Mouse (Mus musculus): ENCODE measurements around the gene Bex6. TPM values are rescaled to one million over a fixed set of nuclear protein-coding genes. Genes with fewer than 3 reads are reported as not detected.

Gene Bex6
- total and polyA plus RNA-seq, 3 experiments, result not detected

DNA sequence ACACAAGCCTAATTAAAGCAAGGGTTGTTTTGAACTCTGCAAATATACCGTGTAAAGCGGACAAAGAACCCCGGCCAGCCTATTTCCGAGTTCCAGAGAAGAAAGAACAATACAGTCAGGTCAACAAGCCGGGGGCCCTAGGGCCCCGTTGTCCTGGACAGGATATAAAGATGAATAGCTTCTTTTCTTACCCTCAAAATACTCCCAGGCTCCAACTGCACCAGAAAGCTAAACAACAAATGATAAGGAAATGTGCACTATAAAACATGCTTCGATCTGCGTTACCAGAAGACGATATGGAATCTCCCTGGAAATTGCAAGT is 21.3 kb downstream of the Bex6 start:
- intact Hi-C loops (cut with DNase I), result loop anchor here (5.0 to 10.0 kb wide), 2 partner anchors 84 to 156 kb away; no protein-coding TSS in a partner anchor

DNA sequence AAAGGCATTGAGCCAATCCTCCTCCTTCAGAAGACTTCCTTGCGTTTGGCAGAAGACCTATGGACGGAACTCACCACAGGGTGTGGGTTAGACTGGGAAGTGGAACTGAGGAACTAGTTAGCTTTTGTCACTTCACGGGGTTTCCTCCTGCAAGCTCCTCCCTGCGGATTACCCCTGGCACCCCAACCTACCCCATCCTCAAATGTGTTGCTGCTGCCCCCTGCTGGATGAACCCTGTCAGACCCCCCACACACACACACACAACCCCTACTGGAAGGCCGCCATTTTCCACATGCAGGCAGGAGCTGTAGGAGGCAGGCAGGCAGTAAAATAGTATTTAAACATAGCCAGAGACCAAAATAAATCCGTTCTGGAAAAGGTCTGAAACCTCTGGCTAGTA is 23.1 kb downstream of the Bex6 start:
- TF ChIP-seq EP300 (IDR thresholded peaks at IDR 0.05; ENCODE audit: insufficient read depth, low read depth, low read length) (peak; percentile 49; the same call in 1 of the 2 replicates), POLR2A (IDR thresholded peaks at IDR 0.05; ENCODE audit: insufficient read depth, low read depth, low read length) (peak; percentile 52; the same call in 1 of the 2 replicates), CTCF (IDR thresholded peaks at IDR 0.05) (peak; percentile 67)
- Histone ChIP-seq H3K9ac (ENCODE audit: low read depth, low read length) (no peak overlapping the region), H3K27ac (peak overlapping the region; percentile 32; the same call in 1 of the 2 replicates), H3K27me3 (ENCODE audit: control insufficient read depth, insufficient read depth, low read length) (no peaks in the 10 kb centered on the region), H3K4me1 (ENCODE audit: control insufficient read depth, insufficient read depth, low read length) (peaks cover 1% of the 10 kb centered on the region; the same call in 1 of the 2 replicates), H3K79me2 (replicated peaks; ENCODE audit: control insufficient read depth, insufficient read depth, low read length) (no peaks in the 10 kb centered on the region), H3K4me3 (no peak overlapping the region), H3K36me3 (ENCODE audit: control insufficient read depth, insufficient read depth, low read length) (no peaks in the 10 kb centered on the region)
- WGBS, result 59% methylated on average over 6 of the region's 6 CpGs
- intact Hi-C loops (cut with DNase I), result loop anchor here (5.0 to 10.0 kb wide), 2 partner anchors 85 to 158 kb away; no protein-coding TSS in a partner anchor
- peak; percentile 82 to 83 for DNase-seq

More for the DNA sequence above, 21.3 kb downstream of the Bex6 start:
- TF ChIP-seq CTCF (IDR thresholded peaks at IDR 0.05) (no peak), EP300 (IDR thresholded peaks at IDR 0.05; ENCODE audit: insufficient read depth, low read depth, low read length) (no peak), POLR2A (IDR thresholded peaks at IDR 0.05; ENCODE audit: insufficient read depth, low read depth, low read length) (no peak)
- H3K9ac ChIP-seq (ENCODE audit: low read depth, low read length), result peak overlapping the region; percentile 81; the same call in 1 of the 2 replicates
- peak overlapping the region; percentile 82 for H3K27ac ChIP-seq
- H3K4me3 ChIP-seq, result peak overlapping the region; percentile 49
- H3K27me3 ChIP-seq (ENCODE audit: control insufficient read depth, insufficient read depth, low read length), result no peaks in the 10 kb centered on the region
- no peak for DNase-seq
- WGBS, result 53% methylated on average over 9 of the region's 9 CpGs
- no peaks in the 10 kb centered on the region for H3K36me3 ChIP-seq (ENCODE audit: control insufficient read depth, insufficient read depth, low read length)
- peaks cover 1% of the 10 kb centered on the region; the same call in 1 of the 2 replicates for H3K4me1 ChIP-seq (ENCODE audit: control insufficient read depth, insufficient read depth, low read length)
- H3K79me2 ChIP-seq (replicated peaks; ENCODE audit: control insufficient read depth, insufficient read depth, low read length), result no peaks in the 10 kb centered on the region

DNA sequence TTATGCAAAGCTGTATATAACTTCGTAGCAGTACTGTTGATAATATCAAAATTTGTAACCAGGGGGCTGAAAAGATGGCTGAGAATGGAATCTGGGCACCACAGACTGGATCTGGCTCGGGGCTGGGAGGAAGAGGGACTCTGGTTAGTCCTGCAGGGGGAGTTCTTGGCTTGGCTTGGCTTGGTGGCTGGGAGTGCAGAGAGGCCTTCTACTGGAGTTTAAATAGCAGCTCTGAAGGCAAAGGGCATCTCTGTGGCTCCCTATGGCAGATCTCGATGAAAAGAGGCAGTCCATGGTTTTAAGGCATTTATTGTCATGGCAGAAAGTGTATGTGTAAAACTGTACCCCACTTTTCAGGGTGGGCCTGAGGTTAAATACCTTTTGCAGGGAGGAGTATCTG is 25.3 kb downstream of the Bex6 start:
- intact Hi-C loops (cut with DNase I), result loop anchor here (5.0 to 10.0 kb wide), 2 partner anchors 88 to 160 kb away; no protein-coding TSS in a partner anchor
- DNase-seq, result no peak
- 46% methylated on average over 3 of the region's 3 CpGs for WGBS
- Histone ChIP-seq H3K27me3 (ENCODE audit: control insufficient read depth, insufficient read depth, low read length) (no peaks in the 10 kb centered on the region), H3K4me1 (ENCODE audit: control insufficient read depth, insufficient read depth, low read length) (peaks cover 1% of the 10 kb centered on the region; the same call in 1 of the 2 replicates), H3K36me3 (ENCODE audit: control insufficient read depth, insufficient read depth, low read length) (no peaks in the 10 kb centered on the region), H3K79me2 (replicated peaks; ENCODE audit: control insufficient read depth, insufficient read depth, low read length) (no peaks in the 10 kb centered on the region), H3K4me3 (no peak overlapping the region), H3K27ac (no peak overlapping the region), H3K9ac (ENCODE audit: low read depth, low read length) (no peak overlapping the region)
- TF ChIP-seq CTCF (IDR thresholded peaks at IDR 0.05), result peak; percentile 71
- TF ChIP-seq EP300 (IDR thresholded peaks at IDR 0.05; ENCODE audit: insufficient read depth, low read depth, low read length), result no peak
- TF ChIP-seq POLR2A (IDR thresholded peaks at IDR 0.05; ENCODE audit: insufficient read depth, low read depth, low read length), result no peak

DNA sequence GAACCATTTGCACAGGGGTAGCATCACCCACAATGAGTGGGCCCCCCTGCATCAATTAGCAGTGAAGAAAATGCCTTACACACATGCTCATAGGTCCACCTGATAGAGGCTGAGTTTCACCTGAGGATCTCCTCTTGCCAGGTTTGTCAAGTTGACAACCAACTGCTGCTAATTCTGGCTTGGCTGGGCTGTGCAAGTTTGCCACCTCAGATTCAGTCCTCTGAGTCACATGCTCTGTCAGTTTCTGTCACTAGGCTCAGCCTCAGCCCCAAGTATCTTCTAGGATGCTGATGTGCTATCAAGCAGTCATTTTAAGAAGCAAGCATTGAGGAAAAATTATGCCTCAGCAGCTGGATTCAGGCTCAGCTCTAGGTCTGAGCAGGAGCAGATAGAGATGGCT is 34.5 kb downstream of the Bex6 start:
- intact Hi-C loops (cut with DNase I), result loop anchor here (5.0 kb wide), 1 partner anchor 58 kb away; the partner anchor contains the start of gene Smco1
- H3K9ac ChIP-seq (ENCODE audit: low read depth, low read length), result no peak overlapping the region
- H3K4me3 ChIP-seq, result no peak overlapping the region
- H3K36me3 ChIP-seq (ENCODE audit: control insufficient read depth, insufficient read depth, low read length), result no peaks in the 10 kb centered on the region
- H3K4me1 ChIP-seq (ENCODE audit: control insufficient read depth, insufficient read depth, low read length), result no peaks in the 10 kb centered on the region; the same call in 1 of the 2 replicates
- DNase-seq, result peak in 1 of 2 experiments; percentile 28
- H3K27ac ChIP-seq, result peak overlapping the region; percentile 28
- no peaks in the 10 kb centered on the region for H3K79me2 ChIP-seq (replicated peaks; ENCODE audit: control insufficient read depth, insufficient read depth, low read length)
- H3K27me3 ChIP-seq (ENCODE audit: control insufficient read depth, insufficient read depth, low read length), result no peaks in the 10 kb centered on the region
- TF ChIP-seq CTCF (IDR thresholded peaks at IDR 0.05), result no peak
- TF ChIP-seq POLR2A (IDR thresholded peaks at IDR 0.05; ENCODE audit: insufficient read depth, low read depth, low read length), result no peak
- TF ChIP-seq EP300 (IDR thresholded peaks at IDR 0.05; ENCODE audit: insufficient read depth, low read depth, low read length), result no peak

DNA sequence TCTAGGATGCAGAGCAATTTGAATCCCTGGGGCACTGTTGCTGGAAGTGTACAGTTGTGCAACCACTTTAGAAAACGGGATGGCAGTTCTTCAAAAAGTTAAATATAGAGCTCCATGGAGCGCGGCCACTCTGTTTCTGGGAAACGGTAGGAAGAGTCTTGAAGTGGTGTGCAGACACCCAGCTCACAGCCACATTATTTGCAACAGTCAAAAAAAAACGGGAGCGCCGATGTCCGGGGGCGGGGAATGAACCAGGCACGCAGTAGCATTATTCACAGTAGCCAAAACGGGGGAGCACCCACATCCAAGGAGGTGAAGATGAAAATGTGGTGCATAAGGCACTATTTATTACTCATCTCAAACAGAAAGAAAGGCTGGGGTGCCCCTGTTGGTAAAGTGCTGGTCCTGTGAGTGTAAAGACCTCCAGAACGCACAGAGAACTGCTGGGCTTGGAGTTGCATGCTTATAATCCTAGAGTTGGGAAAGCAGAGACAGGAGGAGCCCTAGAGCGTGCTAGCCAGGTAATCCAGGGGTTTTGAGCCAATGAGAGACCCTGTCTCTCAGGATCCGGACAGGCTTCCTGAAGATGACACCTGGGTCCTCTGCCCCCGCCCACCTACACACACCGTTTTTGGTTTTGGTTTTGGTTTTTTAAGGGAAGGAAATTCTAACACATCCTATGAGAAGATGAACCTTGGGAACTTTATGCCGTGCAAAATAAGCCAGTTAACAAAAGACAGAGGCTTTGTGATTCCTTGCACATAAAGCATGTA is 35.4 kb downstream of the Bex6 start:
- Histone ChIP-seq H3K36me3 (ENCODE audit: control insufficient read depth, insufficient read depth, low read length) (no peaks in the 10 kb centered on the region), H3K27me3 (ENCODE audit: control insufficient read depth, insufficient read depth, low read length) (no peaks in the 10 kb centered on the region), H3K4me1 (ENCODE audit: control insufficient read depth, insufficient read depth, low read length) (no peaks in the 10 kb centered on the region; the same call in 1 of the 2 replicates), H3K79me2 (replicated peaks; ENCODE audit: control insufficient read depth, insufficient read depth, low read length) (no peaks in the 10 kb centered on the region), H3K4me3 (no peak overlapping the region; the same call in 1 of the 2 replicates), H3K9ac (ENCODE audit: low read depth, low read length) (no peak overlapping the region), H3K27ac (peak overlapping the region; percentile 49)
- TF ChIP-seq POLR2A (IDR thresholded peaks at IDR 0.05; ENCODE audit: insufficient read depth, low read depth, low read length), result no peak
- no peak for TF ChIP-seq EP300 (IDR thresholded peaks at IDR 0.05; ENCODE audit: insufficient read depth, low read depth, low read length)
- TF ChIP-seq CTCF (IDR thresholded peaks at IDR 0.05), result no peak
- intact Hi-C loops (cut with DNase I), result loop anchor here (5.0 kb wide), 1 partner anchor 57 kb away; the partner anchor contains the start of gene Smco1
- DNase-seq, result peak in 1 of 2 experiments; percentile 31
- 56% methylated on average over 17 of the region's 17 CpGs for WGBS

DNA sequence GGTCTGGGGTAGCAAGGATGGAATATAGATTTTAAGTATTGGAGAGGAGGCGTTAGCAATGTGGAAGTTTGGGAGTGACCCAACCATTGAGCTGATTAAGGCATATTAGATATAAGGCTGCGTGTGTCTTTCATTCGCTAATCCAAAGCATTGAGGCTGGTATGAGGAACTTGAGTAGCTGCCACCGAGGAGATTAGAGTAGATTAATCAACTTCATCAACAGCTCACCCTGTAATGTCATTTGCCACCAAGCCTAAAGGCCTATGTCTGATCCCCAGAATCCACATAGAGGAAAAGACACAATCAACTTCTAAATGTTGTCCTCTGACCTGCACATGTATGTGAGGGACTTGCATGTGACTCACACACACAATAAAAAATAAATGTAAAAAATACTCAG is 42.2 kb downstream of the Bex6 start:
- Histone ChIP-seq H3K4me1 (ENCODE audit: control insufficient read depth, insufficient read depth, low read length) (no peaks in the 10 kb centered on the region), H3K4me3 (no peak overlapping the region), H3K79me2 (replicated peaks; ENCODE audit: control insufficient read depth, insufficient read depth, low read length) (no peaks in the 10 kb centered on the region), H3K27me3 (ENCODE audit: control insufficient read depth, insufficient read depth, low read length) (no peaks in the 10 kb centered on the region), H3K9ac (ENCODE audit: low read depth, low read length) (no peak overlapping the region), H3K27ac (no peak overlapping the region), H3K36me3 (ENCODE audit: control insufficient read depth, insufficient read depth, low read length) (no peaks in the 10 kb centered on the region)
- TF ChIP-seq POLR2A (IDR thresholded peaks at IDR 0.05; ENCODE audit: insufficient read depth, low read depth, low read length), result no peak
- no peak for TF ChIP-seq CTCF (IDR thresholded peaks at IDR 0.05)
- no peak for TF ChIP-seq EP300 (IDR thresholded peaks at IDR 0.05; ENCODE audit: insufficient read depth, low read depth, low read length)
- WGBS, result 76% methylated on average over 4 of the region's 4 CpGs
- no peak for DNase-seq
- intact Hi-C loops (cut with DNase I), result no loop called here
